Mouse (Mus musculus) small intestine, adult 2 months (tissue): Measurements from ENCODE around the gene Tecpr2.

ENCODE experiments used
- CTCF ChIP-seq: fragments of 200-500 bp; IDR thresholded peaks from 2 replicates; pipeline ENCODE4 v1.5.1; 2012; ENCODE audit warnings: low read depth, mild to moderate bottlenecking, control low read depth, inconsistent platforms, low read length, moderate library complexity, mixed read lengths; ENCODE audit not compliant: insufficient replicate concordance, insufficient read length; ENCODE audit errors: extremely low read depth
- POLR2A ChIP-seq: fragments of 200-500 bp; IDR thresholded peaks from 2 replicates; pipeline ENCODE4 v1.6.1; 2012; ENCODE audit warnings: low read depth, mild to moderate bottlenecking, control low read depth, inconsistent platforms, low read length, moderate library complexity

DNA sequence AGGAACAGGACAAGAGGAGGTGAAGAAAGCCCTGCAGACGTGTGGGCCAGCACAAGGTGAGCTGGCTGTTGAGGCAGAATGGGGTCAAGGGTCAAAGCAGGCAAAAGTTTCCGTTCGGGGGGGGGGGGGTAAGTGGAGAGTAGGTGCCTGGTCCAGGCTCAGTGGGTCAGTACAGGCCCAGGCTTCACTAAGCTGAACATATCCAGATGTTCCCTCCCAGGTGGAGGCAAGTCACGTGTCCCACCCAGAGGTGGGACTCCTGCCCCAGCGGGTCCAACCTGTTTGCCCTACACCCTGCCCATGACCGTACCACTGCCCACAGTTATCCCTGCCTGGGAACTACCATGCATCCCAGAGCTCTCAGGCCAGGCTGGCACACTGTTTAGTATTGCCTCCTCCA lies 116.7 kb downstream of the Tecpr2 start:
- TF ChIP-seq POLR2A (no peak), CTCF (no peak)
